Mouse (Mus musculus) embryonic fibroblast, embryonic 13.5 days (primary cell): Measurements from ENCODE around the gene Rab31. TPM values are rescaled to one million over a fixed set of nuclear protein-coding genes. Genes with fewer than 3 reads are reported as not detected.
"Not testable (repeated sequence)": the region's sequence is repeated elsewhere in the genome, so short reads cannot be mapped to it uniquely, and the experiment has no call there.

Source experiments
- H3K27ac ChIP-seq: 2 replicates; pipeline ENCODE4 v1.5.1; 2012; ENCODE audit warnings: low read length, control low read depth, inconsistent platforms; ENCODE audit not compliant: insufficient read depth
- H3K4me1 ChIP-seq: 2 replicates; pipeline ENCODE4 v1.6.1; 2011; ENCODE audit warnings: low read length; ENCODE audit not compliant: control insufficient read depth, insufficient read depth
- H3K4me3 ChIP-seq: 2 replicates; pipeline ENCODE4 v1.5.1; 2011; ENCODE audit warnings: mild to moderate bottlenecking, control low read depth, low read length; ENCODE audit not compliant: insufficient read depth
- CTCF ChIP-seq: IDR thresholded peaks from 2 replicates; pipeline ENCODE4 v1.5.1; 2011; ENCODE audit warnings: mild to moderate bottlenecking, control low read depth, low read length, moderate library complexity, borderline replicate concordance; ENCODE audit not compliant: insufficient read depth
- POLR2A ChIP-seq: IDR thresholded peaks from 2 replicates; pipeline ENCODE4 v1.6.1; 2011; ENCODE audit warnings: low read depth, mild to moderate bottlenecking, control low read depth, low read length, moderate library complexity
- polyA plus RNA-seq: library from polyadenylated mRNA; stranded (reverse); fragments of >200 nt; gene quantifications from 2 replicates; pipeline ENCODE4 v1.2.4, GENCODE M21; 2011; ENCODE audit warnings: low read depth; ENCODE audit not compliant: missing spikeins, insufficient read length

Rab31 gene
- polyA plus RNA-seq, 1 experiment, result 57.7 TPM

DNA sequence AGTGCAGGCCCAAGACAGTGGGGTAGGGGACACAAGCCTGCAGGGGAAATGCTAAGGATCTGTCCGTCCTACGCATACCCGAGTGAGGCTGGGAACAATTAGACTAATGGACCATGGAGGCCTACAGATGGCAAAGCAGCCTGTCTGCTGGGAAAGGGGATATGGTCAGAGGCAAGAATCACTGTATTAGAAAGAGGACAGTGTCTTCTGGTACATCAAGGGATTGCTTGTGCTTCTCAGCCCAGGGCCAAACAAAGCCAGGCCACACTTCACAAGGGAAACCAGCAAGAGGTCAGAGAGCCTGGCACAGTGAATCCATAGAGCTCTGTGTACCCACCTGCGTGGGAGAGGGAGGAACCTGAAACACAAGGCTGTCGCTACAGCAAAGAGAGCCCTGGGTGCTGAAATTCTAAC, 130.0 kb downstream of the Rab31 start:
- Histone ChIP-seq H3K27ac (peak overlapping the region; percentile 75), H3K4me1 (peaks cover 3% of the 10 kb centered on the region; the same call in 1 of the 2 replicates), H3K4me3 (no peak overlapping the region)
- TF ChIP-seq POLR2A, result no peak
- no peak for TF ChIP-seq CTCF

- H3K27ac ChIP-seq, result peak within 1 kb of the TSS; percentile 75
- no peaks in the 10 kb centered on the region for H3K4me1 ChIP-seq
- H3K4me3 ChIP-seq, result no peak within 1 kb of the TSS
- TF ChIP-seq CTCF, result no peak
These were observed 130.8 kb downstream of the Rab31 start, which contains the start of gene Txndc2 for GRCm38 (mm10) chr17:65641734-65642218. Gene Txndc2 (minus strand): TSS chr17:65642168.

- Histone ChIP-seq H3K27ac (no peak overlapping the region), H3K4me3 (no peak overlapping the region), H3K4me1 (peaks cover 2% of the 10 kb centered on the region; the same call in 1 of the 2 replicates)
- no peak for TF ChIP-seq POLR2A
- TF ChIP-seq CTCF, result no peak
These were observed 133.4 kb downstream of the Rab31 start for GRCm38 (mm10) chr17:65639144-65639543.

DNA sequence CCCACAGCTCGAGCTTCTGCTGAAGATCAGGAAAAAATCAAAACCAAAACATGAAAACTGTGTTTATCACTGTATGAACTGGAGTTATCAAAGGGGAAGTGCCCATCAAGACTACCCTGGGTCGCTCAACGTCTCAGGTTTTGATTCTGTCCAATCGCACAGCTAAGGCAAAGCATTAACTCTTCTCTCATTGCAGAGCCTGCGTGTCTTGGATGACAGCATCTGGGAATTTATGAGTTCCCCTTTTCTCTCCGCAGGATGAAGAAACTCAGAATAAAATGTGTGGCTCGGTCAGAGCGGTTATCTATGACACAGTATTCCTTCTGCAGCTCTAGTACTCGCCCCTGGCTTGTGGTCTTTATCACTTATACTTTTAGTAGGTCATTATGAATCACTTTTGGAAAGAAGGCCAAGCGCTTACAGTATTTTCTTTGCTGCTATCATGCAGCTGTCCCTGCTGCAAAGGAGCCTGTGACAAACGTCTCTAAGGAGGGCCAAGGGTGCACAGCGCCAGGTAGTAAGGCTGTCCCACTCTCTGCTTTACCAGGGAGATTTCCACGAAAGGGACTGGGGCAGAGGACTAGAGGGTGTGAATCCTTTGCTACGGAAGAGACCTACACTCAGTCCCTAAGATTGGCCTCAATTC, 136.7 kb downstream of the Rab31 start:
- Histone ChIP-seq H3K4me1 (peaks cover 2% of the 10 kb centered on the region; the same call in 1 of the 2 replicates), H3K4me3 (no peak overlapping the region), H3K27ac (peak overlapping the region; percentile 7; the same call in 1 of the 2 replicates)
- no peak for TF ChIP-seq POLR2A
- no peak for TF ChIP-seq CTCF

DNA sequence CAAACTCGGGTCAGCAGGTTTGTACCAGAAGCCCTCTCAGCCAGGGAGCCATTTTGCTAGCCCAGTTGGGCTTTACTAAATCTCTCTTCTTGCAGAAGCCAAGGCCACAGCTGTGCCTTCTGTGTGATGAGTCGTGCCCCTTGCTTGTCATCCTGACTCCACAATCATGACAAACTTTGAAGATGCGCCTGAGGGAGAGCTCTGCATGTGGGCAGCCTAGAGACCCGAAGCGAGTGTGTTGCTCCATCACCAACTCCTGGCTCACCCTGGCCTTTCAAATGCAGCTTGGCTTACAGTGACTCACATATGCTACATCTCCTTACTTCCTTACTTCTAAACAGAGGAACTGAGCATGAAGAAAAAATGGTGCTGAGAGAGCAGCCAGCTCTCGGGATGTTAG, 142.6 kb downstream of the Rab31 start:
- Histone ChIP-seq H3K27ac (peak overlapping the region; percentile 32; the same call in 1 of the 2 replicates), H3K4me1 (no peaks in the 10 kb centered on the region), H3K4me3 (no peak overlapping the region)
- TF ChIP-seq CTCF, result no peak
- no peak for TF ChIP-seq POLR2A

DNA sequence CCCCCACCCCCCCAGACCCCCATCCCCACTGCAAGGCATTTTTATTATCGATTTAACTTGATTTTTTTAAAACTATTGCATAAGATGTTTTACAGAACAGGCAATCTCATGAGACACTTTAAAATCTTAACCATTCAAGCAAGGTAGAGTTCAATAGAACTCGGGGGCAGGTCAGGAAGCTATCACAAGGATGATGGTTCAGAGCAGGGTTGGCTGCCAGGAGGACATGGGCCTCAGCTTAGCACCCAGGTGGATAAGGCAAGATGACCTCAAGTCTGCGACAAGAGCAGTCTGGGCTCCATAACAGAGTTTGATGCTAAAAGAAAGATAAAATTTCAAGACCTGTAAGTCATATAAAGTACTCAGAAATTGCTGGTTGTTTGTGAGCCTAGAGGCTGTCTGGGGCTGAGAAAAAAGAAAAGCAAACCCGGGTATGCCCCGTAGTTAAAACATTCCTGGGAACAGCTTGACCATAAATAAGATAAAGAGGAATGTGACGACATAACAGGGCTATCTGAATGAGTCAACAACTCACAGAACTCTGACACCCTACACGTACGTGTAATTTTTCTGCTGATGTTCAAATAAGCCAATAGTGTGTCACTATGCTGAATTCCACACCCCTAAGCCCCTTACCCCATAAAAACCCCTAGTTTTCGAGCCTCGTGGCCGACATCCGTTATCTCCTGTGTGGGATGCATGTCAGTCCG, 143.6 kb downstream of the Rab31 start:
- not testable (repeated sequence) for H3K4me3 ChIP-seq, H3K27ac ChIP-seq, H3K4me1 ChIP-seq

GRCm38 (mm10) chr17:65626301-65626700, 146.3 kb downstream of the Rab31 start:
- H3K27ac ChIP-seq, result no peak overlapping the region
- H3K4me1 ChIP-seq, result no peaks in the 10 kb centered on the region
- H3K4me3 ChIP-seq, result no peak overlapping the region
- no peak for TF ChIP-seq POLR2A

GRCm38 (mm10) chr17:65625563-65625962, 147.0 kb downstream of the Rab31 start:
- Histone ChIP-seq H3K4me1 (no peaks in the 10 kb centered on the region), H3K27ac (no peak overlapping the region), H3K4me3 (no peak overlapping the region)
- no peak for TF ChIP-seq CTCF
- TF ChIP-seq POLR2A, result no peak

DNA sequence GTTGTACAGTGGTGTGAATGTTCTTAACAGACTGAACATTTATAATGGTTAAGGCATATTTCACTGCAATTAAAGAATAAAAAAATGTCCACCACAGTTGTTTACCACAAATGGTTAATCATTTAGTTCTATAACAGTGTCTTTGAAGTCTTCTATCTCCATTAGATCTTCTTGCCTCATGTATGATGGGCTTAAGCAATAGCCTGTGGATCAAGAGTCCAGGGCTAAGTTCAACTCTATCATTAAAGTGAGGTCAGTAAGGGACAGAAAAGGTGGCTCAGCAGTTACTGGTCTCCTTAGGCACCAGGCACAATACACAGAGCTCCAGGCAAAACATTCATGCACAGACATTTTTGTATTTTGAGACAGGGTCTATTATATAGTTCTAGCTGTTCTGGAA, 149.4 kb downstream of the Rab31 start:
- H3K27ac ChIP-seq, result no peak overlapping the region
- no peak overlapping the region for H3K4me3 ChIP-seq
- no peak for TF ChIP-seq POLR2A
- TF ChIP-seq CTCF, result no peak

DNA sequence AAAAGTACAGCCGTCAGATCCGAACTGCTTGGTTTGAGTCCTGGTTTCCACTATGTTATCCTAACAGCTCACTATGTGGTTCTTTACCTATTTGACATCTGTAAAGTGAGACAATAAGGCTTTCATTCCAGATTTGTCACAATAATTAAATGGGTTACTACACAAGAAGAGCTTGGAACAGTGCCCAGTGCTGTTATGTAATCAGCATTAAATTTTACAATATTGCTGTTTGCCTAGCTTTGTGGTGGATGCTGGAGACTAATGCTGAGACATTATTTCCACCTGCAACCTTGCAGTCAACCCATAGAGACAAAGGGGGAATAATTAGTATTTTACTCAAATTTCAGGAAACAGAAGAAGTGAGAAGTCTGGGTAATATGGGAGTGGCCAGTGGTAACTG, 154.1 kb downstream of the Rab31 start:
- Histone ChIP-seq H3K27ac (no peak overlapping the region), H3K4me3 (no peak overlapping the region), H3K4me1 (peaks cover 4% of the 10 kb centered on the region; the same call in 1 of the 2 replicates)
- TF ChIP-seq CTCF, result no peak

More for the DNA sequence above, 149.4 kb downstream of the Rab31 start:
- H3K4me1 ChIP-seq, result no peaks in the 10 kb centered on the region
